Mouse (Mus musculus) forebrain, embryonic 13.5 days (tissue): ENCODE measurements at regions not wholly inside any gene's neighbourhood (a gene's known extent, or its start where the extent isn't known, plus 50 kb on each side); places are given as distances from the start of the nearest gene placed in this dataset.
"Not testable (repeated sequence)": the region's sequence is repeated elsewhere in the genome, so short reads cannot be mapped to it uniquely, and the experiment has no call there.

ENCODE experiments used
- ATAC-seq: fragments of 200-750 bp; cut with Nextera tagmentation; 2 replicates; pipeline ENCODE4 v1.8.0; 2017
- H3K27ac ChIP-seq: fragments of 300-500 bp; sonication (generic); 2 replicates; pipeline ENCODE4 v1.5.1; 2015; ENCODE audit warnings: inconsistent platforms, mild to moderate bottlenecking, moderate library complexity
- H3K27me3 ChIP-seq: fragments of 300-500 bp; sonication (generic); 2 replicates; pipeline ENCODE4 v1.6.1; 2015; ENCODE audit warnings: mild to moderate bottlenecking, inconsistent platforms
- H3K36me3 ChIP-seq: fragments of 300-500 bp; sonication (generic); 2 replicates; pipeline ENCODE4 v1.6.1; 2015; ENCODE audit warnings: mild to moderate bottlenecking, inconsistent platforms; ENCODE audit not compliant: poor library complexity, severe bottlenecking
- H3K4me1 ChIP-seq: fragments of 300-500 bp; sonication (generic); 2 replicates; pipeline ENCODE4 v1.6.1; 2015; ENCODE audit warnings: inconsistent platforms
- H3K4me2 ChIP-seq: fragments of 300-500 bp; sonication (generic); 2 replicates; pipeline ENCODE4 v1.6.1; 2015; ENCODE audit warnings: inconsistent platforms, mild to moderate bottlenecking, moderate library complexity
- H3K4me3 ChIP-seq: fragments of 300-500 bp; sonication (generic); 2 replicates; pipeline ENCODE4 v1.5.1; 2015; ENCODE audit warnings: mild to moderate bottlenecking, inconsistent platforms
- H3K9ac ChIP-seq: fragments of 300-500 bp; sonication (generic); 2 replicates; pipeline ENCODE4 v1.6.1; 2015; ENCODE audit warnings: mild to moderate bottlenecking, inconsistent platforms
- H3K9me3 ChIP-seq: fragments of 300-500 bp; sonication (generic); replicated peaks from 2 replicates; pipeline ENCODE4 v1.6.1; 2016; ENCODE audit warnings: inconsistent platforms
- whole genome bisulfite sequencing: fragments of 180-500 bp; shearing (Covaris S2); methylation state at CpG from one replicate; pipeline ENCODE4 v1.1.7; 2015; 5-methylcytosine and 5-hydroxymethylcytosine counted together

DNA sequence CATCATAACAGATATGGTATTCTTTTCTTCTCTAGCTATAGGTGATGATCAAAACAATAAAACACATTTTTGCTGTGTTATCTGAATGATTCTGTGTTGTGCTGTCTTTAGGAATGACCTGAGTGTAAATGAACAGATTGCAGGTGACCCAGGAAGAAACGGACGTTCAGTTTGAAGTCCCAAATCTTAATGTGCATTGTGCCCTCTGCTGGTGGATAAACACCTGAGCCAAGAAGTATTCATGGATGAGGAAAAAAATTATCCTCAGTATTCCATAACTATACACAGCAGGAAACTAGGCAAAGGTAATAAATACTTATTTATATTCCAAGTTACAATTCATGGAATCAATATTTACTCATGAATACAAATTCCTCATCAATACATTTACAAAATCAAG lies 384.3 kb upstream of the Dab2 start:
- H3K36me3 ChIP-seq = no peaks in the 10 kb centered on the region
- no peaks in the 10 kb centered on the region for H3K9me3 ChIP-seq
- H3K27ac ChIP-seq = no peak overlapping the region
- no peak overlapping the region for H3K9ac ChIP-seq
- no peaks in the 10 kb centered on the region for H3K4me1 ChIP-seq
- no peak overlapping the region for H3K4me3 ChIP-seq
- ATAC-seq = no peak
- no peaks in the 10 kb centered on the region for H3K27me3 ChIP-seq
- 12% methylated on average over 2 of the region's 2 CpGs for WGBS
- H3K4me2 ChIP-seq = no peak overlapping the region

DNA sequence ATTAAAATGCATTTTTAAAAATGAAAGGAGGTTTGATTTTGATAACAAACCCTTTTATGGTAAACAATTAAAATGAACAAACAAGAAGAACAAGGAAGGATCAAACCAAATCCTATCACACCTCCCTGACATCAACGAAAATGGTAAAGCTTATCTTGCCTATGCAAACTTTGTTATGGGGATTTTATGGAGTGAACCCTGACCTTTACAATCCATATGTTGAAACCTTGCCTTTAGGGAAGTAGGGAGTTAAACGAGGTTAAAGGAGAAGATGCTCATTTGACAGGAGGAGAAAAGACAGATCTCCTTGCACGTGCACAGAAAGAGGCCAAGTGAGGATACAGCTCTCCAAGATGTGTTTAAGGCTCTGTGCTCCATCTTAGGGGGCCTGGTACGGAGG lies 379.5 kb upstream of the Dab2 start:
- 70% methylated on average over 4 of the region's 4 CpGs for WGBS
- no peaks in the 10 kb centered on the region for H3K4me1 ChIP-seq
- no peak overlapping the region for H3K4me2 ChIP-seq
- H3K9ac ChIP-seq = no peak overlapping the region
- no peaks in the 10 kb centered on the region for H3K36me3 ChIP-seq
- no peak overlapping the region for H3K27ac ChIP-seq
- H3K4me3 ChIP-seq = no peak overlapping the region
- H3K27me3 ChIP-seq = no peaks in the 10 kb centered on the region
- H3K9me3 ChIP-seq = no peaks in the 10 kb centered on the region
- no peak for ATAC-seq

DNA sequence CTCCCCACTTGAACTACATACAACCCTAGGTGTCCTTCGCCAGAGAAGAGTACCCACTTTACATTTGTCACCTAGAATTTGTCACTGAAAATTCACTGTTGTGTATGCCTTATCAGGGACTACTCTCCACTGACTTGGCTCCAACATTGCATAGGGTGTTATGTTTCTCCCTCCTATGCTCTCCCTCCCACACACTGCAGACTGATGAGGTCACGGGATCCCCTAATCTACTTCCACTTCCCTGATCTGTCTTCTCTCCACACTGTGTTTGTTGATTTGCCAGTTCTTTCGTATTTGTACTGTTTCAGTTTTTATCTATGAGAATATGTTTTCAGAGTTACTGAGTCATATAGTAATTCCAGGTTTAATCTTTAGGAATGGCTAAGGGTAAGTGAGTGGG lies 371.8 kb upstream of the Dab2 start:
- H3K9ac ChIP-seq = no peak overlapping the region
- H3K36me3 ChIP-seq = no peaks in the 10 kb centered on the region
- no peaks in the 10 kb centered on the region for H3K27me3 ChIP-seq
- H3K4me3 ChIP-seq = no peak overlapping the region
- 85% methylated on average over 3 of the region's 3 CpGs for WGBS
- H3K4me1 ChIP-seq = no peaks in the 10 kb centered on the region
- H3K4me2 ChIP-seq = no peak overlapping the region
- H3K9me3 ChIP-seq = no peaks in the 10 kb centered on the region
- no peak overlapping the region for H3K27ac ChIP-seq
- ATAC-seq = no peak

DNA sequence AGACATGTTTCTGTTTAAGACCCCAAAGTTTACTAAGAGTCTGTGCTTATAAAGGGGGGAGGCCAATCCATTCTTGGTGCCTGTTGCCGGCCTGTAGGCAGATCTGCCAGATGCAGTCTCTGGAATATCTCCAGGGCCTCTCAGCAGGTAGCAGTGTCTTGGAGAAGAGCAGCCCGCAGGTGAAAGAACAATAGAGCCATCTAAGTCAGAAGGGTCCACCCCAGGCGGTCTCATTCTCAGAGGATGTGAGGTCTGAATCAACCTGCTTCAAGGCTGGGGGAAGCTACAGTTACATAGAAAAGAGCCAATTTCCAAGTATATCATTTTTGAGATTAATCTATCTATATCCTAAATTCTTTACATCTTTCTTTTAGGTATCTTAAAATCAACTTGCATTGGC lies 366.0 kb upstream of the Dab2 start:
- 28% methylated on average over 3 of the region's 3 CpGs for WGBS
- Histone ChIP-seq H3K4me1 (no peaks in the 10 kb centered on the region), H3K4me3 (no peak overlapping the region), H3K4me2 (no peak overlapping the region), H3K27me3 (no peaks in the 10 kb centered on the region), H3K9ac (no peak overlapping the region), H3K27ac (no peak overlapping the region), H3K9me3 (no peaks in the 10 kb centered on the region), H3K36me3 (no peaks in the 10 kb centered on the region)
- ATAC-seq = no peak

DNA sequence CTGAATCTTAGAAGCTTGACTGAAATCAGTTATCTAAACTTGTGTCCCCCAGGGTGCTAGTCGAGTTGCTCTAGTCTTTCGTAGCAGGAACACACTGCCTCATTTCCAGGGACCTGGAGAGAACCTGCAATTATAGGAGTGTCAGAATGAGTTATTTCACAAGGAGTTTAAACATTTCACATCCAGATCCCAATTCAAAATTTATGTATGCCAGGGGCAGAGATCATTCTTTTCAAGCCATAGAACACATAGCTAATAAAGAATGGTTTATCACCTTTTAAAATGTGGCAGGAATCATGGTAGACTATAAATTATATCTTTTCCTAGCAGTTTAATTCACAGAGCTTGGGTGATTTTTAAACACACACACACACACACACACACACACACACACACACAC lies 358.6 kb upstream of the Dab2 start:
- H3K4me2 ChIP-seq = no peak overlapping the region
- H3K4me1 ChIP-seq = no peaks in the 10 kb centered on the region
- H3K9me3 ChIP-seq = no peaks in the 10 kb centered on the region
- H3K9ac ChIP-seq = no peak overlapping the region
- no peaks in the 10 kb centered on the region for H3K36me3 ChIP-seq
- H3K4me3 ChIP-seq = no peak overlapping the region
- no peaks in the 10 kb centered on the region for H3K27me3 ChIP-seq
- 72% methylated on average over 2 of the region's 2 CpGs for WGBS
- no peak overlapping the region for H3K27ac ChIP-seq
- ATAC-seq = no peak

GRCm38 (mm10) chr15:5946650-5947049 lies 352.9 kb upstream of the Dab2 start:
- Histone ChIP-seq H3K4me1 (no peaks in the 10 kb centered on the region), H3K36me3 (no peaks in the 10 kb centered on the region), H3K9ac (no peak overlapping the region), H3K9me3 (no peaks in the 10 kb centered on the region), H3K4me3 (no peak overlapping the region), H3K27ac (no peak overlapping the region), H3K27me3 (no peaks in the 10 kb centered on the region), H3K4me2 (no peak overlapping the region)
- WGBS = 86% methylated on average over 6 of the region's 6 CpGs
- no peak for ATAC-seq

DNA sequence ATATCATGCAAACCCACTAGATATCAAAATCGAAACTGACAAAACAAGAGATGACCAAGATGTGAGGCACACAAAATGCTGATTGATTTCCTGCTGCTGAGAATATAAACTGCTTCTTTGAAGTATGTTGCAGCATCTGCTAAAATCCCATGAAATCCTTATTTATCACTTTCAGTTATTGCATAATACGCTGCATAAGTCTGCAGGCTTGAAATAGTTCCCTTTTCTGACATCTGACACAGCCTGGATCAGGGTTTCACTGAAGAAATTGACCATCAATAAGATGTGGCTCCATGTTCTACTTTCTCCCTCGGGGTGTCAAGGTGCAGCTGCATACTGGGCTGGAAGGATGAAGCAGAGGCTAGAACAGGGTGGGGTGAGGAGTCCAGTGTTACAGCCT lies 348.7 kb upstream of the Dab2 start:
- no peak overlapping the region for H3K4me2 ChIP-seq
- WGBS = 83% methylated on average over 3 of the region's 3 CpGs
- no peaks in the 10 kb centered on the region for H3K9me3 ChIP-seq
- H3K27ac ChIP-seq = no peak overlapping the region
- H3K9ac ChIP-seq = no peak overlapping the region
- H3K36me3 ChIP-seq = no peaks in the 10 kb centered on the region
- H3K4me1 ChIP-seq = no peaks in the 10 kb centered on the region
- no peak overlapping the region for H3K4me3 ChIP-seq
- no peaks in the 10 kb centered on the region for H3K27me3 ChIP-seq
- ATAC-seq = no peak

DNA sequence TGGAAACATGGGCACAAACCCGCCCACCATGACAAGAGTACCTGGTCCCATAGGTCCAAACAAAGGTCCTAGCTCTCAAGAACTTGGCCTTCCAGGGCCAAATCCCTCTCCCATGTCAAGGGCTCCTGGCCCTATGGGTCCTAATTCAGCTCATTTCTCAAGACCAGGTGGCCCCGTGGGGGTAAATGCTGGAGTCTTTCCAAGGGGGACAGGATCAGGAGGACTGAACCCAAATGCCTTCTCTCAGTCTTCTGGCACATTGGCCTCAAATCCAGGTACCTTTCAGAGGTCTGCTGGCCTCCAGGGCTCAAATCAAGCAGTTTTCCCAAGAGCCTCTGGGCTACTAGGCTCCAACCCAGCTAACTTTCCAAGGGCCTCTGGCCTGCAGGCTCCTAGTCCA lies 347.9 kb upstream of the Dab2 start:
- H3K9me3 ChIP-seq, H3K9ac ChIP-seq, H3K36me3 ChIP-seq, H3K4me1 ChIP-seq, H3K27ac ChIP-seq, H3K4me2 ChIP-seq, H3K4me3 ChIP-seq, ATAC-seq, H3K27me3 ChIP-seq: not testable (repeated sequence)
- WGBS = 98% methylated on average over 2 of the region's 2 CpGs

DNA sequence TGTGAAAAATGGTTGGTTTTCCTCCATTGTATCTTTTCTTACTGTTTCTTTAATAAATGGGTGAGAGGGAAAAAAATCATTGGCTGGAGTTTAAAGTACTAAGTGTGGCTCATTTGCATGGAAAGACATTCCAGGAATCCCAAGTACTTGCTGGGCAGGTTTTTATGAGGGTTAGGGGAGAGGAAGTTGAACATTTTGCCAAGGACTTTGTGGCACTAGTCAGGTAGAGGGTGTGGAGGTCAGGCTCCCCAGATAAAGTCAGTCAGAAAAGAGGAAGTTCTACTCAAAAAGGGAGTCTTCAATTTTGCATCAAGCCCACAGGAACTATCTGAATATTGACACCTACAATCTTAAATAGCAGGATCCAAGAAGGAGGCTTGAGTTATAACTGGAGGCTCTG lies 346.5 kb upstream of the Dab2 start:
- Histone ChIP-seq H3K9me3 (no peaks in the 10 kb centered on the region), H3K27ac (no peak overlapping the region), H3K27me3 (no peaks in the 10 kb centered on the region), H3K4me1 (no peaks in the 10 kb centered on the region), H3K4me2 (no peak overlapping the region), H3K4me3 (no peak overlapping the region), H3K36me3 (no peaks in the 10 kb centered on the region), H3K9ac (no peak overlapping the region)
- ATAC-seq = no peak

DNA sequence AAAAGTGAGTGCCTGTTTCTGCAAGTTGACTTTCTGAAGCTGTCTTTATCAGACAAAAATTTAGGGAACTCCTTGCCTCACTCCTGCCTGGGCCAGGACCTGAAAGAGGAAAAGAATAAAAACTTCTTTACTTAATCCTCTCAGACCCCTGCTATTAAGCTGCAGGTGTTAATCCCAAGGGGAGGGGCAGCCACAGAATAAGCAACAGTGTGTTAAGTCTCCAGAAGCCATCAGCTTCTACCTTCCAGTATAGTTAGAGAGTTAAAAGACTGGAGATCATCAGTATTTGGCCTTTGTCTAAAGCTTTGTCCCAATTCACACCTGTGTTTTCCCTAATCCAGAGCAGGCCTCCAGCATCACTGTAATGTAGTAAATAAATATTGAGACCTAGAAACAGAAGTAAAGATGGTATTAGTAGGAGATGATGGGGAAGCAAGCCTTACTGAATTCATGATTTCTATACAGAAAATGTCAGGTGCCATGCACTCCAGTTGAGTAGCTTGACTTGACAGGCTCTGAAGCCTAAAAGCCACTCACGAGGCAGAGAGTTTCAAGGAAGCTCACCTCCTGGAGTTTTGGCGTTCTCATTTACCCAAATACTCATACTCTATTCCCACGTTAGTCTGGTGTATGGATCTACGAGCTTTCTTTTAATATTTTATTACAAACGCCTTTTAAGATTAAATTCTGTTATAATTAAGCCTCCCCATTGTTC lies 308.1 kb upstream of the Dab2 start:
- no peaks in the 10 kb centered on the region for H3K27me3 ChIP-seq
- no peak for ATAC-seq
- 45% methylated on average over 5 of the region's 5 CpGs for WGBS

GRCm38 (mm10) chr15:5992146-5992545 lies 307.4 kb upstream of the Dab2 start:
- H3K36me3 ChIP-seq, H3K4me2 ChIP-seq, H3K4me1 ChIP-seq, ATAC-seq, H3K9ac ChIP-seq, H3K27me3 ChIP-seq, H3K27ac ChIP-seq, H3K9me3 ChIP-seq, H3K4me3 ChIP-seq: not testable (repeated sequence)
- WGBS = 88% methylated on average over 1 of the region's 1 CpGs

More for the DNA sequence above, 308.1 kb upstream of the Dab2 start:
- no peaks in the 10 kb centered on the region for H3K4me1 ChIP-seq
- no peak overlapping the region for H3K4me2 ChIP-seq
- no peaks in the 10 kb centered on the region for H3K36me3 ChIP-seq
- H3K4me3 ChIP-seq = no peak overlapping the region
- no peak overlapping the region for H3K9ac ChIP-seq
- H3K9me3 ChIP-seq = no peaks in the 10 kb centered on the region
- no peak overlapping the region for H3K27ac ChIP-seq

DNA sequence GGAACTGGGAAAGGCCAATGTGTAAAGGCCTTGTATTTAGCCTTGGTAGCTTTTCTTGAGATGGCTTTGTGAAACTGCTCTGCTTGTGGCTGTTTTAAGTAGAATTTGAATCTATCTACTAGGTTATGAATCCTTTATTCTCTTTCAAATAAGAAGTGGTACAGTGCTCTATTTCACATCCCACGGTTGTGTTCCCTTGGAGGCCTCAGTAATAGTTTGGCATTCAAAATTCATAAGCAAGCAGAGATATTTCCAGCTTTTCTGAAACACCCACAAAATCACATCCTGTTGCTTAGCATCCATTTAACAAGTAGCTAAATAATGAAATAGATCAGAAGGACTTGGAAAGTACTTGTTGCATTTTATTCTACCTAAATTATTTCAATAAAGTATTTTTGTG lies 298.8 kb upstream of the Dab2 start:
- Histone ChIP-seq H3K27ac (no peak overlapping the region), H3K27me3 (no peaks in the 10 kb centered on the region)
- no peak for ATAC-seq

GRCm38 (mm10) chr15:6001394-6001793 lies 298.2 kb upstream of the Dab2 start:
- ATAC-seq = no peak
- Histone ChIP-seq H3K4me3 (no peak overlapping the region), H3K4me1 (no peaks in the 10 kb centered on the region), H3K27ac (no peak overlapping the region), H3K9me3 (no peaks in the 10 kb centered on the region), H3K27me3 (no peaks in the 10 kb centered on the region), H3K36me3 (no peaks in the 10 kb centered on the region), H3K9ac (no peak overlapping the region), H3K4me2 (no peak overlapping the region)
- WGBS = 98% methylated on average over 1 of the region's 1 CpGs

More for the DNA sequence above, 298.8 kb upstream of the Dab2 start:
- Histone ChIP-seq H3K4me1 (no peaks in the 10 kb centered on the region), H3K36me3 (no peaks in the 10 kb centered on the region), H3K4me3 (no peak overlapping the region), H3K9me3 (no peaks in the 10 kb centered on the region), H3K9ac (no peak overlapping the region), H3K4me2 (no peak overlapping the region)
- 98% methylated on average over 1 of the region's 1 CpGs for WGBS
